Mouse (Mus musculus) spleen, postnatal 10 days (tissue): ENCODE measurements at regions not wholly inside any gene's neighbourhood (a gene's known extent, or its start where the extent isn't known, plus 50 kb on each side); places are given as distances from the start of the nearest gene placed in this dataset.

ENCODE experiments used
- DNase-seq, 2 experiments: peaks; one replicate each; pipeline ENCODE4 v3.0.0; 2021 to 2022; ENCODE audit warnings: low spot score in 2 of 2

GRCm38 (mm10) chr15:38608207-38608870 is 1183.0 kb downstream of the 4930447A16Rik start:
- no peak for DNase-seq

- DNase-seq, result no peak
Measured at GRCm38 (mm10) chr15:38609522-38609921, 1184.2 kb downstream of the 4930447A16Rik start.
